Mouse (Mus musculus) adipocyte (in vitro differentiated cells): Measurements from ENCODE around the gene Gm5773.
A peak's percentile ranks its signal among the peaks of the same experiment; 100 is the strongest.
"Not testable (repeated sequence)": the region's sequence is repeated elsewhere in the genome, so short reads cannot be mapped to it uniquely, and the experiment has no call there.

Experiments used
- DNase-seq: peaks from one replicate; pipeline ENCODE4 v3.0.0-alpha.2; 2016; ENCODE audit warnings: low spot score

The Gm5773 gene

GRCm38 (mm10) chr3:93772700-93773099 is at the start of gene Gm5773:
Gm5773 (plus strand) TSS chr3:93773000.
- DNase-seq: not testable (repeated sequence)

- not testable (repeated sequence) for DNase-seq
Measured at GRCm38 (mm10) chr3:93745475-93745874, 27.3 kb upstream of the Gm5773 start.

- DNase-seq: peak; percentile 0
Measured at GRCm38 (mm10) chr3:93754022-93754421, 18.8 kb upstream of the Gm5773 start.

GRCm38 (mm10) chr3:93796098-93796497 is 23.3 kb downstream of the Gm5773 start, which contains the start of gene Tdpoz4:
Tdpoz4 (plus strand) TSS chr3:93796398.
- DNase-seq: not testable (repeated sequence)

- DNase-seq: not testable (repeated sequence)
Measured at GRCm38 (mm10) chr3:93813341-93813740, 40.5 kb downstream of the Gm5773 start.
